Mouse (Mus musculus) erythroblast, embryonic 14.5 days (primary cell): ENCODE measurements around the gene Primpol.

Experiments
- GATA1 ChIP-seq: IDR thresholded peaks from 2 replicates; pipeline ENCODE4 v1.6.1; 2012; ENCODE audit warnings: low read length, inconsistent platforms, mixed read lengths
- TAL1 ChIP-seq: IDR thresholded peaks from 3 replicates; pipeline ENCODE4 v1.6.1; 2012; ENCODE audit warnings: low read length, inconsistent platforms, mixed read lengths

DNA sequence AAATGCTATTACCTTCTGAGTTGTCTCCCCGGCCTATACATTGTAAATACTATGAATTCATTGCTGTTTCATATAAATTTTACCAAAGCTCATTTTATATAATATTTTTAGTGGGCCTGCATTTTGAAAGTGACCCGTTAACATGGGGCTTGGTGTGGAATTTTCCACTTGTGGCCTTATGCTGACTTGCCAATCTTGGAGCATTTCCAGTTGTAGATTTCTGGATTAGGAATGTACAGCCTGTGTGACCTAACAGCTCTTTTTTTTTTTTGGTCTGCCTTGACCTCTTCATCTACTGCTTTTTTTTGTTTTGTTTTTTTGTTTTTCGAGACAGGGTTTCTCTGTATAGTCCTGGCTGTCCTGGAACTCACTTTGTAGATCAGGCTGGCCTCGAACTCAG is 13.9 kb upstream of the Primpol start:
- TF ChIP-seq TAL1 (no peak), GATA1 (no peak)
